Mouse (Mus musculus) CH12.LX (cell line): ENCODE measurements around the gene Dnajc5. TPM values are rescaled to one million over a fixed set of nuclear protein-coding genes. Genes with fewer than 3 reads are reported as not detected.

Source experiments
- DNase-seq: peaks from one replicate; pipeline ENCODE4 v3.0.0-alpha.2; 2013; ENCODE audit errors: extremely low read depth
- H3K27ac ChIP-seq: 2 replicates; pipeline ENCODE4 v1.5.1; 2012; ENCODE audit warnings: low read depth, mild to moderate bottlenecking, control low read depth, moderate library complexity; ENCODE audit not compliant: insufficient read depth
- H3K27me3 ChIP-seq: replicated peaks from 2 replicates; pipeline ENCODE3; 2012; ENCODE audit warnings: inconsistent platforms
- H3K36me3 ChIP-seq, 2 experiments: replicated peaks in 1 of 2; 2 replicates each; pipeline versions ENCODE3 to v1.6.1; 2012; ENCODE audit warnings: inconsistent platforms in 1 of 2, low read length in 1 of 2, mild to moderate bottlenecking in 1 of 2, mixed read lengths in 1 of 2, moderate library complexity in 1 of 2; ENCODE audit not compliant: control insufficient read depth in 1 of 2, insufficient read depth in 1 of 2
- H3K4me1 ChIP-seq, 2 experiments: 2 replicates each; pipeline ENCODE4 v1.6.1; 2012; ENCODE audit warnings: inconsistent platforms in 1 of 2, moderate library complexity in 1 of 2; ENCODE audit not compliant: insufficient read depth in 2 of 2, control insufficient read depth in 1 of 2
- H3K4me2 ChIP-seq: 2 replicates; pipeline ENCODE4 v1.6.1; 2012; ENCODE audit warnings: low read depth, mild to moderate bottlenecking, control low read depth; ENCODE audit not compliant: poor library complexity, insufficient read depth, severe bottlenecking
- H3K4me3 ChIP-seq, 3 experiments: fragments of 150-350 bp in 1 of 3; sonication (generic) in 1 of 3; replicated peaks in 1 of 3; 2 replicates each; pipeline versions ENCODE3 to v1.5.1; 2011 to 2012; ENCODE audit warnings: low read depth in 2 of 3, low read length in 2 of 3, mild to moderate bottlenecking in 2 of 3, moderate library complexity in 2 of 3, control low read depth in 1 of 3, improper control_type of control experiment in 1 of 3, inconsistent platforms in 1 of 3, mixed read lengths in 1 of 3; ENCODE audit not compliant: poor library complexity in 1 of 3
- H3K79me2 ChIP-seq: replicated peaks from 2 replicates; pipeline ENCODE4 v1.6.1; 2012; ENCODE audit warnings: mild to moderate bottlenecking, moderate library complexity; ENCODE audit not compliant: control insufficient read depth, poor library complexity, insufficient read depth, severe bottlenecking; ENCODE audit errors: extremely low read depth
- H3K9ac ChIP-seq: 2 replicates; pipeline ENCODE4 v1.6.1; 2012; ENCODE audit warnings: low read depth, mild to moderate bottlenecking, control low read depth, moderate library complexity; ENCODE audit not compliant: insufficient read depth
- H3K9me3 ChIP-seq: replicated peaks from 2 replicates; pipeline ENCODE3; 2012; ENCODE audit warnings: low read length, inconsistent platforms, mixed read lengths
- BHLHE40 ChIP-seq: IDR thresholded peaks from 2 replicates; pipeline ENCODE4 v1.6.1; 2011; ENCODE audit warnings: mild to moderate bottlenecking, low read depth, low read length, improper control_type of control experiment
- CHD1 ChIP-seq: IDR thresholded peaks from 2 replicates; pipeline ENCODE4 v1.6.1; 2012; ENCODE audit warnings: low read depth, low read length, improper control_type of control experiment, inconsistent platforms
- CHD2 ChIP-seq: IDR thresholded peaks from 2 replicates; pipeline ENCODE4 v1.6.1; 2011; ENCODE audit warnings: low read length, improper control_type of control experiment
- CTCF ChIP-seq, 2 experiments: IDR thresholded peaks in 1 of 2; conservative IDR thresholded peaks in 1 of 2; 2 replicates each; pipeline ENCODE4 v1.5.1; 2011 to 2012; ENCODE audit warnings: low read depth in 2 of 2, low read length in 2 of 2, improper control_type of control experiment in 1 of 2, inconsistent platforms in 1 of 2, mild to moderate bottlenecking in 1 of 2, moderate library complexity in 1 of 2
- E2F4 ChIP-seq: IDR thresholded peaks from 2 replicates; pipeline ENCODE4 v1.6.1; 2011; ENCODE audit warnings: low read depth, low read length, improper control_type of control experiment; ENCODE audit not compliant: insufficient replicate concordance
- ELF1 ChIP-seq: IDR thresholded peaks from 2 replicates; pipeline ENCODE4 v1.6.1; 2014; ENCODE audit warnings: low read depth, mild to moderate bottlenecking, inconsistent platforms, low read length, improper control_type of control experiment
- GABPA ChIP-seq: IDR thresholded peaks from 2 replicates; pipeline ENCODE4 v1.6.1; 2012; ENCODE audit warnings: low read depth, low read length, improper control_type of control experiment, inconsistent platforms; ENCODE audit not compliant: insufficient replicate concordance
- HCFC1 ChIP-seq: IDR thresholded peaks from 2 replicates; pipeline ENCODE4 v1.6.1; 2012; ENCODE audit warnings: low read depth, mild to moderate bottlenecking, inconsistent platforms, low read length, improper control_type of control experiment
- JUND ChIP-seq: conservative IDR thresholded peaks from 2 replicates; pipeline ENCODE4 v1.6.1; 2011; ENCODE audit warnings: low read depth, low read length, improper control_type of control experiment
- KAT2A ChIP-seq: IDR thresholded peaks from 2 replicates; pipeline ENCODE4 v1.6.1; 2012; ENCODE audit warnings: low read length, improper control_type of control experiment, inconsistent platforms; ENCODE audit not compliant: insufficient replicate concordance
- MAFK ChIP-seq: IDR thresholded peaks from 2 replicates; pipeline ENCODE4 v1.6.1; 2011; ENCODE audit warnings: low read length, improper control_type of control experiment; ENCODE audit not compliant: insufficient replicate concordance
- MAX ChIP-seq: IDR thresholded peaks from 2 replicates; pipeline ENCODE4 v1.6.1; 2011; ENCODE audit warnings: low read length, improper control_type of control experiment
- MAZ ChIP-seq: IDR thresholded peaks from 2 replicates; pipeline ENCODE4 v1.6.1; 2012; ENCODE audit warnings: low read depth, mild to moderate bottlenecking, inconsistent platforms, low read length, improper control_type of control experiment, moderate library complexity
- NELFE ChIP-seq: IDR thresholded peaks from 2 replicates; pipeline ENCODE4 v1.6.1; 2011; ENCODE audit warnings: low read depth, low read length, improper control_type of control experiment
- PAX5 ChIP-seq: IDR thresholded peaks from 2 replicates; pipeline ENCODE4 v1.6.1; 2012; ENCODE audit warnings: low read length, inconsistent platforms, mixed read lengths
- POLR2AphosphoS2 ChIP-seq: IDR thresholded peaks from 2 replicates; pipeline ENCODE4 v1.6.1; 2011; ENCODE audit warnings: low read depth, low read length, improper control_type of control experiment
- RAD21 ChIP-seq: IDR thresholded peaks from 2 replicates; pipeline ENCODE4 v1.6.1; 2011; ENCODE audit warnings: low read depth, mild to moderate bottlenecking, low read length, improper control_type of control experiment, moderate library complexity
- RCOR1 ChIP-seq: conservative IDR thresholded peaks from 2 replicates; pipeline ENCODE4 v1.6.1; 2012; ENCODE audit warnings: low read depth, mild to moderate bottlenecking, inconsistent platforms, low read length, improper control_type of control experiment
- SIN3A ChIP-seq: IDR thresholded peaks from 2 replicates; pipeline ENCODE4 v1.6.1; 2012; ENCODE audit warnings: low read length, improper control_type of control experiment, inconsistent platforms
- USF1 ChIP-seq: IDR thresholded peaks from 2 replicates; pipeline ENCODE4 v1.6.1; 2014; ENCODE audit warnings: low read depth, mild to moderate bottlenecking, inconsistent platforms, low read length, improper control_type of control experiment
- ZNF384 ChIP-seq: IDR thresholded peaks from 2 replicates; pipeline ENCODE4 v1.6.1; 2012; ENCODE audit warnings: low read depth, low read length, improper control_type of control experiment, inconsistent platforms
- dilution Hi-C: fragments of 300-500 bp; cut with MboI; formaldehyde crosslinking; loops from 2 replicates; pipeline ENCODE4 v1.14.3; 2020; ENCODE audit warnings: low sequenced_read_pairs; ENCODE audit not compliant: extremely low pct_unique_long_range_greater_than_20kb, extremely low pct_ligation_motif_present
- in situ Hi-C: fragments of 300-500 bp; cut with MboI; formaldehyde crosslinking; loops from 3 replicates; pipeline ENCODE4 v1.14.3; 2019; ENCODE audit warnings: low sequenced_read_pairs, low pct_ligation_motif_present, low pct_unique_long_range_greater_than_20kb, mixed read lengths
- polyA plus RNA-seq: library from polyadenylated mRNA; unstranded; fragments of >175 nt; gene quantifications from 2 replicates; pipeline ENCODE4 v1.2.1, GENCODE M21; 2012; ENCODE audit warnings: low read depth; ENCODE audit not compliant: insufficient read length
- total RNA-seq, 2 experiments: library from RNA; depleted of rRNA; stranded (reverse); fragments of 300-350 nt in 1 of 2; fragments of >200 nt in 1 of 2; gene quantifications; 2 replicates each; pipeline ENCODE4 v1.2.3; 2012 to 2014

The Dnajc5 gene
- total and polyA plus RNA-seq, 3 experiments, result 51.1 to 54.6 (median 54.5) TPM

DNA sequence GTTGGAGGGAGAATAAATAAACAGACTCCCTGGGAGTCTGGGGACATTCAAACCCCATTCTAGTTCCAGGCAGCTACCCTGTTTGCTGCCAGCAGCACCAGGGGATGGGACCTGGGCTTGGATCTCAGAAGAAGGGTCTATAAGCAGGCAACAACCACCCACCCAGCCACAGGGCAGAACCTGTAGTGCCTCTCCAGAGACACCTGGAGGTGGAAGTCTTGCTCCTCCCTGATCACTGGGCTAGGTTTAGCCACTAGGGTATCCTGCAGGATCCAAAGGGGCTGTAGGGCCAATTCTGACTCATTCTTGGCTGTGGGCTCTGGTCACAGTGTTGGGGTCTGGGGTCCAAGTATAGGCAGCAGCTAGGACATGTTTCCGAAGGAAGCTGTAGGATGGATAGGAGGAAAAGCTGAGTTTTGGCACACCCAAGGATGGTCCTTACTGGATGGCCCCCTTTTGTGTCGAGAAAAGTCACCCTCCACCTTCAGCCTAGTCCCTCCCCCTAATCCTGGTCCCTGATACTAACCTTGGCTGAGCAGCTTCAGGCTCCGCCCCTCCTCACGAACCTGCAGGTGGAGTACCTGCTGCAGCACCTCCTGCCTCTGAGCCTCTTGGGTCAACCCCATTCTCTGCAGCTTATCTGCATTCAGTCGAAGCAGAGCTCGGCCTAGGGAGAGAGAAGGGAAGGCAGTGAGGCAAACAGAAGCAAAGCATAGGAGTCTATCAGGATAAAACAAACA is 76.1 kb downstream of the Dnajc5 start:
- in situ Hi-C loops (no loop called here), dilution Hi-C loops (no loop called here)
- Histone ChIP-seq H3K4me3 (no peak overlapping the region), H3K27me3 (peaks cover 18% of the 10 kb centered on the region), H3K27ac (no peak overlapping the region), H3K9ac (no peak overlapping the region), H3K4me1 (peaks cover 9 to 22% of the 10 kb centered on the region in 2 experiments)
- DNase-seq, result no peak
- no peak for TF ChIP-seq PAX5
- TF ChIP-seq, all 38 proteins: peak for 0
- Histone ChIP-seq H3K9me3 (no peaks in the 10 kb centered on the region), H3K4me2 (no peak overlapping the region), H3K36me3 (no peaks in the 10 kb centered on the region), H3K79me2 (peaks cover 1% of the 10 kb centered on the region)

DNA sequence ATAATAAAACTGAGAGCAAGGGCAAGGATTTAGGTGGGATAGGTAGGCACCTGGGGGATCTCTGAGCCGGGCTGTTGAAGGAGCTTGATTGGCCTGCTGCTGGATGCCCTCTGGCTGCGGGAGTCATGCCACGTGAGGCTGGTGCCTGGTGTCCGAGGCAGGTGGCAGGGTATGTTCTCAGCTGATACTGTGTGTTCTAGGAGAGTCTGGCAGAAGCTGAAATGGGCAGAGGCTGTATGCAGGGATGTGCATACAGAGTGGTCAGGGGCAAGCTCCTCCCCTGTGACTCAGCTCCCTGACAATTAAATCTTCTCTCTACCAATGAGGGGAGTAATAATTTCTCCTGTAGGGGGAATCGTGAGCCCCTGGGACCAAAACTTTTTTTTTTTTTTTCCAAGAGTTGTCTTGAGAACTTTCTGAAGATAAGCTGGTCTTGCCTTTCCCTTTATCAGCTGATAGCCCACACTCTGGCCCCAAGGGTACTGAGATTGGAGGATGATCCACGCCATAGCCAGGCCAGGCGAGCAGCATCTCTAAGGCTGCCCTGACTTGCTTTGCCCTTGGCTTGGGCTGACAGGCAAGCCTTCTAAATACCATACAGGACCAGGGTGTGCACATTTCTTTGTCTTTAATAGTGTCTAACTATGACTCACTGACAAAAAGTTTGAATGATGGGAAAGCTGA is 77.2 kb downstream of the Dnajc5 start:
- Histone ChIP-seq H3K4me3 (no peak overlapping the region), H3K4me1 (peaks cover 7 to 26% of the 10 kb centered on the region in 2 experiments; a peak in 3 of 4 replicates), H3K27ac (no peak overlapping the region), H3K27me3 (peaks cover 18% of the 10 kb centered on the region), H3K4me2 (no peak overlapping the region), H3K36me3 (no peaks in the 10 kb centered on the region), H3K79me2 (peaks cover 12% of the 10 kb centered on the region), H3K9me3 (no peaks in the 10 kb centered on the region), H3K9ac (no peak overlapping the region)
- in situ Hi-C loops (no loop called here), dilution Hi-C loops (no loop called here)
- DNase-seq, result no peak
- TF ChIP-seq ZNF384 (peak; percentile 81), CHD1 (no peak)

DNA sequence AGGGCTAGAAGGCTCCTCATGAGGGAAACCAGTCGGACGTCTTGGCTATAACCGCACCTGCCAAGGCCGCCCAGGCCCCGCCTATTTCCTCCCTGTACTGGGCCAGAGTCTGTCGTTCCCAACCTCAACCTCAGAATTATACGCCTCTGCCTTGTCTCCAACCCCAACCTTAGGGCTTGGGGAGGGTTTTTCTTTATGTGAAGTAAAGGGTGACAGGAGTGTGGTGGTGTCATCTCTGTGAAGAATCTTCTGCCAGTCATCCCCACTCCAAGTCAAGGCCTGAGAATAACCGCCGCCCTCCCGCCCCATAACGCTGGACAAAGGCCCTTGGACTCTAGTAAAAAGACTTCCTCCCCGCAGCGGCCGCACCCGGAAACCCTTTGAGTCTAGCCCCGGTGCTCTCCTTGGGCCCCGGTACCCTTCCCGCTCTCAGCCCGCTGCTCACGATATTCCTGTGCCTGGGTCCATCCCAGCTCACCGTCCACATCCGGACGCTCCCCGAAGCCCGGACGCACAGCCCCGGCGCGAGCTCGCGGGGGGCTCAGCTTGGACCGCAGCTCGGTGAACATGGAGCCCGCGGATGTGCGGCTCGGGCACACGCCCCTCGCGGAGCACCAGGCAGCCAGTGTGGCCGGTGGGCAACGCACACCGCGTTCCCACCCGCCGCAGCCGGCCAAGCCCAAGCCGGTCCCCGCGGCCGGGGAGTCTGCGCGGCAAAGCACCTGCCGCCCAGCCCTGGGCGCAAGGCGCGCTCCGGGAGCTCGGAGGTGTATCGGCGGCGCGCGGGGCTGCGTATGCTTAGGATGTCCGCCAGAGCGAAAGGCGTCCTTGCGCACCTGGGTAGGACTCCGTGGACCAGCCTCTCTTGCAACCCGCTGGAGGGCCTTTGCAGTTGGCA is 78.4 kb downstream of the Dnajc5 start, which contains the start of gene Samd10:
Samd10 (minus strand) TSS at position 759 of the 898 bp plus-strand sequence.
- peaks cover 17% of the 10 kb centered on the region for H3K79me2 ChIP-seq
- H3K9ac ChIP-seq, result peak within 1 kb of the TSS; percentile 65
- H3K4me1 ChIP-seq, result peaks cover 7 to 33% of the 10 kb centered on the region in 2 experiments; a peak in 3 of 4 replicates
- peaks cover 18% of the 10 kb centered on the region for H3K27me3 ChIP-seq
- peaks cover 0 to 1% of the 10 kb centered on the region in 2 experiments for H3K36me3 ChIP-seq
- peak within 1 kb of the TSS; percentile 85; the same call in 1 of the 2 replicates for H3K4me2 ChIP-seq
- in situ Hi-C loops, result no loop called here
- peak within 1 kb of the TSS; percentile 41 to 83 (median 53) for H3K4me3 ChIP-seq
- H3K9me3 ChIP-seq, result no peaks in the 10 kb centered on the region
- no peak for DNase-seq
- H3K27ac ChIP-seq, result peak within 1 kb of the TSS; percentile 65
- dilution Hi-C loops, result no loop called here
- TF ChIP-seq POLR2AphosphoS2, result no peak
- no peak for TF ChIP-seq RAD21
- TF ChIP-seq CHD2, result no peak
- TF ChIP-seq CHD1, result no peak
- no peak for TF ChIP-seq MAZ
- TF ChIP-seq ZNF384, result no peak
- TF ChIP-seq RCOR1, result no peak
- no peak for TF ChIP-seq BHLHE40
- TF ChIP-seq USF1, result no peak
- no peak for TF ChIP-seq MAFK
- TF ChIP-seq ELF1, result peak; percentile 63
- peak; percentile 11; the same call in 1 of the 2 replicates for TF ChIP-seq HCFC1
- TF ChIP-seq JUND, result no peak
- no peak for TF ChIP-seq MAX
- peak; percentile 25; the same call in 1 of the 2 replicates for TF ChIP-seq SIN3A
- no peak for TF ChIP-seq E2F4
- no peak for TF ChIP-seq CTCF (conservative IDR thresholded peaks at IDR 0.05 in 1 of 2, IDR thresholded peaks at IDR 0.05 in 1 of 2; ENCODE audit: low read depth in 2 of 2, low read length in 2 of 2)
- no peak for TF ChIP-seq PAX5
- TF ChIP-seq GABPA, result no peak
- peak; percentile 41; the same call in 1 of the 2 replicates for TF ChIP-seq NELFE
- TF ChIP-seq KAT2A, result no peak
